Mouse (Mus musculus) G1E (cell line): ENCODE measurements around the gene Olfr1394. TPM values are rescaled to one million over a fixed set of nuclear protein-coding genes. Genes with fewer than 3 reads are reported as not detected.
"Not testable (repeated sequence)": the region's sequence is repeated elsewhere in the genome, so short reads cannot be mapped to it uniquely, and the experiment has no call there.

Experiments
- ATAC-seq: 2 replicates; pipeline ENCODE4 v1.8.0; 2016; ENCODE audit warnings: mild to moderate bottlenecking; ENCODE audit not compliant: insufficient number of reproducible peaks, poor library complexity, low FRiP score, severe bottlenecking; ENCODE audit errors: extremely low read depth
- DNase-seq: peaks from one replicate; pipeline ENCODE4 v3.0.0; 2012; ENCODE audit warnings: low spot score
- H3K27me3 ChIP-seq: 2 replicates; pipeline ENCODE4 v1.6.1; 2012; ENCODE audit warnings: mild to moderate bottlenecking, low read length, inconsistent platforms; ENCODE audit not compliant: insufficient read depth
- H3K36me3 ChIP-seq: replicated peaks from 2 replicates; pipeline ENCODE3; 2012; ENCODE audit warnings: mild to moderate bottlenecking, inconsistent platforms
- H3K4me1 ChIP-seq: 2 replicates; pipeline ENCODE4 v1.6.1; 2012; ENCODE audit warnings: low read depth, low read length, inconsistent platforms, mixed read lengths; ENCODE audit not compliant: insufficient read depth
- H3K4me3 ChIP-seq: 2 replicates; pipeline ENCODE4 v1.5.1; 2012; ENCODE audit warnings: low read depth, mild to moderate bottlenecking, inconsistent platforms, low read length, moderate library complexity, mixed read lengths
- H3K9me3 ChIP-seq: replicated peaks from 2 replicates; pipeline ENCODE4 v1.6.1; 2012; ENCODE audit warnings: inconsistent platforms
- CTCF ChIP-seq: IDR thresholded peaks from 2 replicates; pipeline ENCODE4 v1.5.1; 2012; ENCODE audit warnings: low read depth, low read length, inconsistent platforms, mixed read lengths
- GATA1 ChIP-seq: IDR thresholded peaks from 2 replicates; pipeline ENCODE4 v1.6.1; 2012; ENCODE audit warnings: borderline replicate concordance, low read length, inconsistent platforms, mixed read lengths
- GATA2 ChIP-seq: IDR thresholded peaks from 2 replicates; pipeline ENCODE4 v1.6.1; 2012; ENCODE audit warnings: low read depth, low read length, inconsistent platforms, borderline replicate concordance
- POLR2AphosphoS5 ChIP-seq: IDR thresholded peaks from 2 replicates; pipeline ENCODE4 v1.6.1; 2012; ENCODE audit warnings: low read depth, low read length, inconsistent platforms; ENCODE audit not compliant: insufficient replicate concordance
- TAL1 ChIP-seq: conservative IDR thresholded peaks from 2 replicates; pipeline ENCODE4 v1.6.1; 2012; ENCODE audit warnings: low read depth, low read length, inconsistent platforms, mixed read lengths
- polyA plus RNA-seq: library from polyadenylated mRNA; stranded (reverse); fragments of >175 nt; gene quantifications from 2 replicates; pipeline ENCODE4 v1.2.3, GENCODE M21; 2012
- total RNA-seq, 2 experiments: library from RNA; stranded (forward) in 1 of 2; stranded (reverse) in 1 of 2; fragments of 200-1000 nt in 1 of 2; fragments of >200 nt in 1 of 2; fragmentation: Nextera tagmentation in 1 of 2; gene quantifications; 2 replicates each; pipeline ENCODE4 v1.2.3; 2014 to 2017

The Olfr1394 gene
- total and polyA plus RNA-seq, 3 experiments, result 0.16 TPM; not detected in 2

DNA sequence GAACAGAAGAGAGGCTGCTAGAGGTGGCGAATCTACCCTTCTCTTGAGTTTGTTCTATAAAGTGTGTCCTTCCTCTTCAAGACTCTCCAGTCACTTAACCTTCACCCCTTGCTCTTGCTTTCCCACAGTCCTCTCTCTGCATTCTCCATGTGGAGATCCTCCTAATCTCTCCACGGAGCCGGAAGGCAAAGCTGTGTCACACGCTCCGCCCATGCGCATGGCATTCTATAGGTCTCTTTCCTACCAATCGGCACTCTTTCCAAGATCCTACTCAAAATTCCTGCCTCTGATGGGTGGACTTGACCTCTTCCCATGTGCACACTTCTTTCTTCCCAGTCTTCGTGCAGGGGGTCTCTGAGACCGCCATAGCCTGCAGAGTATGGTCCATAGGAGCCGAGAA lies 33.5 kb downstream of the Olfr1394 start:
- ATAC-seq, result no peak

DNA sequence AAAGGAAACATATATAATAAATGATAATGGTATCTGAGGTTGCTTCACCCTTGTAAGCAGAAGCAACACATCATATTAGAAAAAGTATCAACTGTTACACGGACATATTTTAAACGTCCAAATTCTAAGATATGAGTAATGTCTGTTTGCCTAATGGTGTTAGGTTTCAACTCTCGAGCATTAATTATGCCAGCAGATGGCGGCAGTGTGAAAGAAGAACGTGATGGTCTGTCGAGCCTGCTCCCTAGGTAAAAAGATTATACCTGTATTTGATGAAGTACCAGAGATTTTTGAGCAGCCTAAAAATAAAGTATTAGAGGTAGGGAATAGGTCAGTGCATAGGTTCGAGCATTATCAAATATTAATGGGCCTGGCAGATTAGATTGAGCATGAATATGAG lies 35.6 kb downstream of the Olfr1394 start:
- Histone ChIP-seq H3K4me1 (no peaks in the 10 kb centered on the region), H3K36me3 (no peaks in the 10 kb centered on the region), H3K27me3 (peaks cover 11% of the 10 kb centered on the region; the same call in 1 of the 2 replicates), H3K9me3 (no peaks in the 10 kb centered on the region), H3K4me3 (no peak overlapping the region)
- TF ChIP-seq TAL1 (no peak), POLR2AphosphoS5 (no peak), GATA2 (no peak), GATA1 (no peak), CTCF (no peak)
- DNase-seq, result peak; percentile 9
- ATAC-seq, result no peak

More for the DNA sequence above, 33.5 kb downstream of the Olfr1394 start:
- H3K4me1 ChIP-seq, result no peaks in the 10 kb centered on the region
- no peaks in the 10 kb centered on the region for H3K9me3 ChIP-seq
- no peak overlapping the region for H3K4me3 ChIP-seq
- peaks cover 16% of the 10 kb centered on the region for H3K27me3 ChIP-seq
- no peak for TF ChIP-seq TAL1
- TF ChIP-seq POLR2AphosphoS5, result no peak
- no peak for TF ChIP-seq GATA2
- TF ChIP-seq GATA1, result no peak
- no peak for TF ChIP-seq CTCF
- H3K36me3 ChIP-seq, result no peaks in the 10 kb centered on the region
- no peak for DNase-seq

DNA sequence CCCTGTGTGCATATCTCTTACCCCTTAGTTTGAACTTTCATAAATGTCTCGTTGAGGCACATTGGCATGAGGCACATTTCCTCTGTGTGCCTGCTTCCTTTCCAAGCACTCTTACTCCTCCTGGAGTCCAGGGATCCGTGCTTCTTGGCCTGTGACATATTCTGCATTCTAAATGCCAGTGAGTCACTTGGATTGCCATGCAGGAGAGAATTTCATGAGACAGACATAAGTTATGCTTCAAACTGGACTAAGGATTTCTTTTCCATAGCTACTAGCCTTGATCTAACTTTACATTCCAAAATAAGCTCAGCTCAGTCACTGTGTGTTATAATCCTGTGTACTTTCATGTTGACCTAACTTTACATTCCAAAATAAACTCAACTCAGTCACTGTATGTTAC lies 36.9 kb downstream of the Olfr1394 start:
- peaks cover 8% of the 10 kb centered on the region; the same call in 1 of the 2 replicates for H3K27me3 ChIP-seq
- no peak for TF ChIP-seq GATA1
- TF ChIP-seq POLR2AphosphoS5, result no peak
- no peak for TF ChIP-seq CTCF
- no peak for TF ChIP-seq TAL1
- TF ChIP-seq GATA2, result no peak
- no peaks in the 10 kb centered on the region for H3K36me3 ChIP-seq
- DNase-seq, result no peak
- no peaks in the 10 kb centered on the region for H3K4me1 ChIP-seq
- no peak for ATAC-seq
- H3K4me3 ChIP-seq, result no peak overlapping the region
- H3K9me3 ChIP-seq, result no peaks in the 10 kb centered on the region

DNA sequence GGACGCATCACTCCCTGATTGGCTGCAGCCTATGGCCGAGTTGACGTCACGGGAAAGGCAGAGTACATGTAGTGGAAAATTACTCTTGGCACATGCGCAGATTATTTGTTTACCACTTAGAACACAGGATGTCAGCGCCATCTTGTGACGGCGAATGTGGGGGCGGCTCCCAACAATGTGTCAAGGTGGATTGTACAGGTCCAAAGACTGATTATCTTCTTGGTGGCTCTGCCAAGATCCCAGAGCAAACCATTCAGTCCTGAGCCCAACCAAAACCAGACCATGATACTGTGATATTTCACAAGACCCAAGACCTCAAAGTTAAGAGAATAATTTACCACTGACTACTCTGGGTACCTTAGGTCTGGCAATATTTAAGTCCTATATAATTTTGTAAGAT lies 40.6 kb downstream of the Olfr1394 start:
- H3K36me3 ChIP-seq, ATAC-seq, H3K4me1 ChIP-seq, H3K27me3 ChIP-seq, H3K4me3 ChIP-seq, DNase-seq, H3K9me3 ChIP-seq: not testable (repeated sequence)

DNA sequence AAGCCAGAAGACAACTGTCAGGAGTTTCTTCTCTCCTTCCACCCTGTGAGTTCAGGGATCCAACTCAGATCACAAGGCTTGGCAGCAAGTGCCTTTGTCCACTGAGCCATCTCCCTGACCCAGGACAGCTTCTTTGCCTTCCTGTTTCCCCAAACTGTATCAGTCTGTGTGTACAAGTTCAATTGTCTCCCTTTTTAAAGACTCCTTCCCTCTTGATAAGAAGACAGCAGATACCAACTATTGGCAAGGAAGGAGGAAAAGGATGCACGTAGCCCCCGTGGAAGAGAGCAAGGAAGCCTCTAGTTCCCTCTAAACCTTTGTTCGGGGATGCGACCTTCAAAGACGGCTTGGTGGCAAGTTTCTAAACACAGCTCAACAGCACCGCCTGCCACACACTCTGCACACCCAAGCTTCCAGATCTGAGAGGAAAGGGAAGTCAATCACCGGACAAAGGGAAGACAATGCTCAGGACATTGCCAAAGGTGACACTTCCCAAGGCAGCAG lies 41.7 kb downstream of the Olfr1394 start:
- no peak for ATAC-seq
- 0 out of 2 replicates have a peak, but pooled peaks cover 2% of the 10 kb centered on the region for H3K4me1 ChIP-seq

DNA sequence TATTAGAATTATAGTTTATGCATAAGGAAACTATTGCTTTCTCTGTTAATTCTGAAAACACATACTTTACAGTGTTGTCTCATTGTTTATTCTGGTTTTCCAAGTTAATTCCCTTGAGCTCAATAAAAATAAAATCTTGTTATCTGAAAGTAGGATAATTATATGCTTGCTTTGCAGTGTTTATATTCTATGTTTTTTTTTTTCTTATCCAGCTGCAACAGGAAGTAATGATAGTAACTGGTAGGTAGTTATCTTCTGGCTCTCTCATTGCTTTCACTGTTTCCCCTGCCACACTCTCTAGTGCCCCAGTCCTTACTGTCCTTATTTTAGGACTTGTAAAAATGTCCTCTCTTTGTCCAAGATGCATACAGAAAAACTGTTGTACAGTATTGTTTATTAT lies 46.5 kb downstream of the Olfr1394 start:
- no peak overlapping the region for H3K4me3 ChIP-seq
- TF ChIP-seq TAL1, result no peak
- ATAC-seq (no peak), DNase-seq (no peak)
- H3K36me3 ChIP-seq, result peaks cover 17% of the 10 kb centered on the region
- H3K4me1 ChIP-seq, result peaks cover 22% of the 10 kb centered on the region
- 0 out of 2 replicates have a peak, but pooled peaks cover 2% of the 10 kb centered on the region for H3K9me3 ChIP-seq
- H3K27me3 ChIP-seq, result no peaks in the 10 kb centered on the region

More for the DNA sequence above, 41.7 kb downstream of the Olfr1394 start:
- H3K4me3 ChIP-seq, result no peak overlapping the region
- TF ChIP-seq CTCF (no peak), TAL1 (no peak), GATA2 (no peak), POLR2AphosphoS5 (no peak), GATA1 (no peak)
- H3K9me3 ChIP-seq, result 0 out of 2 replicates have a peak, but pooled peaks cover 2% of the 10 kb centered on the region
- no peaks in the 10 kb centered on the region for H3K27me3 ChIP-seq
- DNase-seq, result no peak
- H3K36me3 ChIP-seq, result peaks cover 12% of the 10 kb centered on the region

DNA sequence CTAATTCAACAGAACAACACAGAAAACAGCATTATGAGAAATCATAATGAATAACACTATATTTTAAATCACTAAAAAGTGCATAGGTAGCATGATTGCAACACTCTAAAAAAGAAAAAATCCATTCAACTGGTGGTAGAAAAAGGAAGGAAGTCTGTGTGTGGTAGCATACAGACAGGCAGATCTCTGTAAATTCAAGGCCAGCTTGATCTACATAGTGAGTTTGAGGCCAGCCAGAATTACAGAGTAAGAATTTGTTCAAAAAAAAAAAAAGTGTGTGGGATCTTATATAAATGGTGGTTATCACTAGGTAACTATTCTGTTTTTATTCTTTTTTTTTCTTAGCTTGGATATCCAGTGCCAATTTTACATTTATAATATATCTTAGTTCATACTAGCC lies 47.0 kb downstream of the Olfr1394 start:
- no peaks in the 10 kb centered on the region for H3K27me3 ChIP-seq
- 0 out of 2 replicates have a peak, but pooled peaks cover 2% of the 10 kb centered on the region for H3K9me3 ChIP-seq
- no peak overlapping the region for H3K4me3 ChIP-seq
- ATAC-seq (no peak), DNase-seq (no peak)
- H3K36me3 ChIP-seq, result peaks cover 18% of the 10 kb centered on the region
- TF ChIP-seq GATA1, result no peak
- TF ChIP-seq POLR2AphosphoS5, result no peak
- TF ChIP-seq CTCF, result no peak
- TF ChIP-seq TAL1, result no peak
- H3K4me1 ChIP-seq, result peaks cover 23% of the 10 kb centered on the region
